Mouse (Mus musculus): ENCODE results near the gene Gas2l3.

The Gas2l3 gene

DNA sequence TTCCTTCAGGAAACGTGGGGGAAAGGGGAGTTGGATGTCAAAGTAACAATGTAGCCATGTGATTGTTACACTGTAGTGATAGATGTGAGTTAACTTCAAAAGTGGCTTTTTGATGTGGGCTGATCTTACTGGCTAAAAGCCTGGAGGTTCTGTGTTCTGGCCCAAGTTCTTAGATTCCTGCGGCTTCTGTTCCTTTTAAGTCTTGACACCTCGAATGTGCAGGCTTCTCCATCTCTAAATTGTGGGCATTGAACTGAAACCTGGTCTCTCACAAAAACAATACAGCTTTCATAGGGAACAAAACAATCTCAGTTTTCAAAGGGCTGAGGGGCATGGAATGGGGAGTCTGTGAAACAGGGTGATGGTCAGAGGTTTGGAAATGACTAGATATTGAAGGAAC lies 614 bp upstream of the Gas2l3 start:
- peak; percentile 7 for DNase-seq (ENCODE audit: low read depth, low spot score)

DNA sequence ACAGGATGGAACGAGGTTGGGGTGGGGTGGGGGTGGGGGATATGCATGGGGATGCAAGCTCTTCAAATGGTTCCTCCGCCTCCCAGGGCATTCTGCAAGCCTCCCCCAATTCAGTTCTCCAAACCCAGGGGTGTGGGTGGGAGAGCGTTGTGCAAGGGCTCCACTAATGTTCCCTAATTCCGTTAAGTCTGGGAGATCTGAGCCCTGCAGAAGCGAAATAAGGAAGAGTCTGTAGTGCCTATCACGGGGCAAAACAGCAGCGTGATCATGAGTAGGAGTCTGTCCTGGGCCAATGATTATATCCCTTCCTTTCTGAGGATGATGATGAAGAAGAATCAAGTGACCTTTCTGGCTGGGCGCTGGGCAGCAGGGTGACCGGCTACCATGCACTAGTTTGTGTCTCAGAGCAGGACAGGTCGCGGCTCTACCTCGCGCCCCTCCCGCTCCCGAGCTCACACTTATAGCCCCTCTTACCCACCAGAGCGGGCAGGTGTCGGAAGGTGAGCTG lies 598 bp downstream of the Gas2l3 start:
- DNase-seq (ENCODE audit: low read depth, low spot score) = no peak

DNA sequence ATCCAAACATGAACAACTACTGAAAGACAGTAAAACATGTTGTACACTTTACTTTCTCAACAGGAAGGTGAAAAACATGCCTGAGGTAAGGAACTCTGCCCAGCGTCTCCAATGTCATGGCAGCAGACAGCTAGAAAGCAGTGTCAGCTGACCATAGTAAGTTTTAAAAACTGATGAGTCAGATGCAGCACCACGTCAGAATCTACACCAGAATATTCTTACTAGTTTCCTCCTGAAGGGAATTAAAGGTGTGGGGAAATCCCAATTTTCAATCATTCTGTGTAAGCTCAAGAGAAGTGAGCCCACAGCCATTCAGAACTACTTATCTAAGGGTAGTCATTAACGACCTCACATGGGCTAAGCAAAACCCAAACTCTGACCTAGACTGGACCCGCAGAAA lies 1.1 kb downstream of the Gas2l3 start:
- DNase-seq (ENCODE audit: low read depth, low spot score) = peak; percentile 37

DNA sequence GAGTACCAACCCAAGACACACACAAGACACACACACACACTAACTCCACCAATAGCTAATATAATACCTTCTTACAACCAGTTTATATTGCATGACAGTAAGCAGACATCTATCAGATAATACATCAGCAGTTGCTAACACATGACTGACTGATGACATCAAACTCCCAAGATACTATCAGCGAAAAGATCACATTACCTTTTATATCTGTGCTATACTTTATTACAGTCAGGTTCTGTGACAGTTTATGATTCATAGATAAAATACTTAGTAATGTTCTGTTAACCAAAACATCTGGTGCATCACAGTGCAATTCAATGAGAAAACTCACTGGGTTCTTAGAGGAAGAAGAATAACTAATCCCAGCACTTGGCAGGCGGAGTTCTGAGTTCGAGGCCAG lies 1.8 kb downstream of the Gas2l3 start:
- DNase-seq (ENCODE audit: low read depth, low spot score) = peak; percentile 19

DNA sequence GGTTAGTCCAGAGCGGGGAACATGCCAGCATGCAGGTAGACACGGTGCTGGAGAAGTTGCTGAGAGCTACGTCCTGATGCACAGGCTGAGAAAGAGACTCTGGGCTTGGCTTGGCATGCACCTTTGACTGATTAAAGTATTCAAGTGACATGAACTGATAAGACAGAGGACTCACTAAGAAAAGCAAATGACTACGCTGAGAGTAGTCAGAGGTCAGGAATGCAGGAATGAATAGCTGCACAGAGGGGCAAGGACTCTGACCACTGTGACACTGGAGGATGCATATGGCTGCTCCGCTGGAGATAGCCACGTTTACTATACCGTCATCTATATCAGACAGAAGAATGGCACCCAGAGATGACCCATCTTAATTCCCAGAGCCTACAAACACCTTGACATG lies 4.4 kb downstream of the Gas2l3 start:
- DNase-seq (ENCODE audit: low read depth, low spot score) = no peak

DNA sequence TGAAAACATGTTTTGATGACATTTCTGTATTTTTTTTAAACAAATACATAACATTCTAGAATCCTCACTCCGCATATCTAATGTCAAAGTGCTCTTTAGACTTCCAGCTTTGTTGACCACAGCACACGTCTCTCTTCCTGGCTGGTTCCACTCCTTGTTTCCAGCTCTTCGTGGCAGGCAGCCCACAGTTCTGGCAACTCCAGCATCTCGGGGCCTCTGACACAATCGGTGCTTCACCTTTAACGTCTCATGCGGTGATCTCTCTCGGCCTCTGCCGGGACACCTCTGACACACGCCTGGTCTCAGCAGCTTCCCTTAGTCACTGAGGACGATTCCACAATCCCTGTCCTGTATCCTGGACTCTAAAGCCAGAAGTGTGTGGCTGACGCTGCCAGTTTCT lies 5.8 kb downstream of the Gas2l3 start:
- no peak for DNase-seq (ENCODE audit: low read depth, low spot score)

DNA sequence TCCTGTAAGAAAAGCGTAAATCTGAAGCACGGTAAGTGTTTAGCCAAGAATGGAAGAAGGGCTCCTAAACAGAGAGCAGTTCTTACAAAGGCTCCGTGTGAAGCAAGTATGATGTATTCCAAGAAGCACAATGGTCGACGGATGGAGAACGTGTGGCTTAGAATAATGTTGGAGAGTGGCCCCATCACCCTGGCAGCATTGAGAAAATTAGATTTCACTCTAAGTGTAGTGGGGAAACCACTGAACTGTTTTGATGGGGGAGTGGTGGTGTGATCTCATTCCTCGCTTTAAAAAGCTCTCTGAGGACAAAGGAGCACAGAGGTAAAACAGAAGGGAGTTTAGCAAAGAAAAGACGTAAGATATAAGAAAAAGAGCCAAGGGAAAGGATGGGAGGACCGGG lies 6.3 kb downstream of the Gas2l3 start:
- no peak for DNase-seq (ENCODE audit: low read depth, low spot score)

DNA sequence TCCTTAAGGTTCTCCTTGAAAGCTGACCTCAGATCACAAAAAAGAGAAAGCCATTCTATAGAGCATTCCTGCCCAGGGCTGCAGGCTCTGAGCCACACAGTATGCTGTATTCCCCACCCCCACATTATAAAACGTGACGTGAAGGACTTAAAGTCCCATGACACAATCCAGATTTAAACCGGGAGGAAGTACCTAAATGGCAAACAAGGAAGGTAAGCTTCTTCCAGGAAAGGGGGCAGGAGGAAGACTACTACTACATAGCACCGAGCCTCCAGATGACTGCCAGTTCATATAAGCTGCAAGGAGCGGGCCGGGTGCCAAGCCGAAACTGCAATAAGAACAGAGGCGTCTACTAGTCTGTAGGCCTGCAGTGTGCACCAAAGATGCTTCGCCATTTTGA lies 7.8 kb downstream of the Gas2l3 start:
- DNase-seq (ENCODE audit: low read depth, low spot score) = no peak

DNA sequence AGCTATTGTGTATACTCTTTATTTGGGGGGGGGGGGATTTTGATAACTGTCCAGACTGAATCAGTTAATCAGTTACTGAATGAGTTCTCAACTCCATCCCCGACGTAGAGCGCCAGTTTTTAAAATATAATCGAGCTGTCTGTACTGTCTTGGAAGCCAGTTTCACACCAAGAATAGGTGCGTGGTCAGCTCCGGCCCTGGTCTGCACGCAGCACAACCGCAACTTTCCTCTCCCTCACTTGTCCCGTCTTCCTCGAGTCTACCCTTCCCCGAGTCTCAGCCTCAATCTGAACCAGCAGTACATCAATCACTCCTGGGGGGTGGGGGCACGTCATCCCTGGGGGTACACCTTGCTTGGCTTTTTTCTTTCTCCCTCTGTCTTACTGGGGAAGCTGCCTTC lies 8.4 kb downstream of the Gas2l3 start:
- no peak for DNase-seq (ENCODE audit: low read depth, low spot score)

DNA sequence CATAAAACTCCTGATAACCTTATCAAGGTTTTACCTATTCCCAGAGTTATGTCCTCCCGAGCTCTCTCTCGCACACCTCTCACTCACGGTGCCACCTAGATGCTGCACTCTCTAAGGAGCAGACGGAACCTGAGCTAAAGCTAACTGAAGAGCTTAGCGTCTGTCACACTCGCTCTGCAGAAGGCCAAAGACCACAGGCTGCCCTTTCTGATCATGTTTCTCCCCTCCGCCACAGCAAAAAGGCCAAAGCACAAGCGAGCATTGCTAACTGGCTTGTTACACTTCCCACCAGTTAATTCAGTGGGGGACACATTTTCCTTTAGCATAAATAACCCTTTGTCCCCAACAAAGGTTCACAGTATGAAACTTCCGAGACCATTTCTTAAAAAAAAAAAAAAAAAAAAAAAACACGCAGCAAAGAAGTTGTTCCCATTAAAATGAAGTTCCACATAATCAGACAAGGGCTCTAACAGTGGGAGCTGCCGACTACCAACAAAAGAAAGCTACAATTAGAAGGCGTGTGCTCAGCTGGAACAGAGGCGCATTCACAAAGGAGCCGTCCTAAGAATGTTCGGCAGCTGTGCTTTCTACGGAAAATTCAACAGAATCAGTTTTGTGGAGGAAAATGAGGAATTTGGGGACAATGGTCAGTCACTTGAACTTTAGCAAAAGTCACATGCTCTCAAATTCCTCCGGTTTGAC lies 9.1 kb downstream of the Gas2l3 start:
- no peak for DNase-seq (ENCODE audit: low read depth, low spot score)

DNA sequence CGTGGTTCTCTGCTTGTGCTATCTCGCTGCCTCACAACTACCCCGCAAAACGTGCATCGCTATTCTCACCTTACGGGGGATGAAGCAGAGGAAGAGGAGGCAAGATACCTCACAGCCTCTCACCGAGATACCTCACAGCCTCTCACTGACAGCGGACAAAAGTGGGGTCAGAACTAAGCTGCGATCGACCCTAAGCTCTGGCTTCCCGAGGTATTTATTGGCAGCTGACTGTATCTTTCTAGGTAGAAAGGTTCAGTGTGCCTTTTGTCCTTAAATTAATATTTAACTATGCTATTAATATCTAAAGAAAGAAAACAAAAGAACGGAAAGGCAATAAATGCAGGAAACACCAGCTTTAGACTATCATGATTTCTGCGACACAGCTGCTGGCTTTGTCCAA lies 11.0 kb downstream of the Gas2l3 start:
- no peak for DNase-seq (ENCODE audit: low read depth, low spot score)

DNA sequence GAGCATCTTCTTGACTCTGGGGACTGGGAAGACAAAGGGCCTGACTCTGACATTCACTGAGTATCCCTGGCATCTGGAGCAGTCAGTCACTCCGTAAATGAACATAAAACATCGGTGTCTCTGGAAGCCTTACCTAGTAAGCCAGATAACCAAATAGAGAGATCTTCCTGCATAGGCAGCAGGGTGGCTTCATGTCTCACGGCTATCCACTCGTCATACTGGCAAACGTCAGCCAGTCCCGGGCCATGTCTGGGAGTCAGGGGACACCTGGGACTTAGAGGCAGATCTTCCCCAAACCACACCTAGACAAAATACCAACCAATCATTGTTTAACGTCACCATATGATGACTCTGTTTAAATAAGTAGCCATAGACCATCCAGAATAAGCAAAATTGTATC lies 13.0 kb downstream of the Gas2l3 start:
- no peak for DNase-seq (ENCODE audit: low read depth, low spot score)

DNA sequence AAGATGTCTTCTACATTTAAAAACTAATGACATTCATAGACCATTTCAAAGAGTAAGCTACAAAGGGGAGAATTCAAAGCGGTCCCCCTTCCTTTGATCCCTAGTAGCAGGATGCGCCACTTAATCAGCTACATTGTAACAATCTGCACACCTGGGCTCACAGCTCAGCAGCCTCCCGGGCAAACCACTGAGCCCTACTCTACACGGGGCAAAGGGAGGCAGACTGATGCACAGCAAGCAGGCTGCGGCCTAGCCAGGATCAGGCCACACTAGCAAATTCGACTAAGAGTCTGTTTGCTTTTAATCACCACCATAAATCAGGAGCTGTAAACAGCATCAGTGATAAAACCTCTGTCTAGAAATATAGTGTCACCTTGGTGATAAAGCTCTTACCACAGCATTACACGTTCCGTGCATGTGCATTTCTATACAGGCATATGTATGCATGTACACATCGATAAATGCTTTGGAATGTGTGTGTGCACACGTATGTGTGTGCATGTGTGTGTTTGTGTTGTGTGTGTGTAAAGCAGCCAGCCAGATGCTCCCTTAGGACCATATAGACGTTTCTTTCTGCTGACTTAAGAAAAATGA lies 18.9 kb downstream of the Gas2l3 start:
- no peak for DNase-seq (ENCODE audit: low read depth, low spot score)

DNA sequence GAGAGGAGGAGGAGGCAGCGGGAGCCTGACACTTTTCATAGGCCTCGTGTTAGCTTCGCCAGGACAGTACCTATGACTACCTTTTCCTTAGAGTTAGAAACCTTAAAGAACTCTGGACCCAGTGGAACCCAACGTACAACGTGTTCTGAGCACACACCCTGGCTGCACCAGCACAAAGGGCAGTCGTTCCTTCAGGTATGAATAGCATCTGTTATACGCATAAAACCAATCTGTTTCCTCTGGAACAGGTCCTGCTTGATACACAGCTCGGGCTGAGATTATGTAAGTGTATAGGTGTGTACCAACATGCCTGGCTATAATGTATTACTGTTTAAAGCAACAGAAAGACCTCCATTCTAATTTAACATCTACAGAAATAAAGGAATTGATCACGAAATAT lies 19.6 kb downstream of the Gas2l3 start:
- DNase-seq (ENCODE audit: low read depth, low spot score) = no peak

DNA sequence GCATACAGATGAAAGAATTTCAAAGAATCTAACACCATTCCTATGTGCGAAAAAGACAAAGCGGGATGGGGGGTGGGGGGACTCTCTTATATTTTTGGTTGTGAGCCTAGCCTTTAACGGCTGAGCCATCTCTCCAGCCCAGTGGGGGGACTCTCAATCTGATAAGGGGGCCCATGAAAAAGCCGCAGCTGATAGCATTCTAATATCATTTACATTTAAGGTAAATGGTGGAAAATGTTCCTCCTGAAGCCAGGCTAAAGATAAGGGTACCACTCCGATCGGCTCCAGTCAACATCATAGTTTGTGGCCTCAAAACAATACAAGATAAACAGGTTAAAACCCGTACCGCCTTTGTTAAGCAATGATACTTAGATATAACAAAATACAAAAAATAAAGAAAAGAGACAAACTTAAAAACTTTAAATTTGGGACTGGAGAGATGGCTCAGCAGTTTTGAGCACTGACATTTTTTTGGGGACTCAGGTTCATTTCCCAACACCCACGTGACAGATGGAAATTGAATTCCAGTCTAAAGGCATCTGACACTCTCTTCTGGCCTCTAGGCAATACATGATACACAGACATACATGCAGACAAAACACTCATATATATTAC lies 20.5 kb downstream of the Gas2l3 start:
- DNase-seq (ENCODE audit: low read depth, low spot score) = no peak

DNA sequence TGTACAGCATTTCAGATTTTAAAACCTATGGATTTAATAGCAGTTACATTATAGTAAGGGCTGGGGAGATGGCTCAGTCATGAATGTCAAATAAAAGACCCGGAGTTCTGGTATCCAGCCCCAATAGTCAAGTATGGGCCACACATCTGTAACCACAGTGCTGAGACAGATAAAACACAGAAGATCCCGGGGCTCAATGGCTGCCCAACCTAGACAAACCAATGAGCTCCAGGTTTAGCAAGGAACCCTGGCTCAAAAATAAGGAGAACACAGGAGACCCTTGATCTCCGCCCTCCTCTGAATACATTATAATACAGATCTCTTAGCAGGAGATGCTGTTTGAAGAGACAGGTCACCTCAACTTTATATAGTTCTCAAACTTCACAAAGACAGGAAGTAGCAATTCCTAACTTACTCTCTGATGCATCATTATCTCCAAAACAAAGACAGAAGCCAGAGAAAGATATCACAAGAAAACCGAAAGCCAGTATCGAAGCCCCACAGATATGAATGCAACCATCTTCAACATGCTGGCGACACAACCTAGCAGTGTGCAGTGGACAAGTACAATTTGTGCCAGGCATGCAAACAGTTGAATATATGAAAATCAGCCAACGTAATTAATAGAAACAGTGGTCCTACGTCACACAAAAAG lies 21.1 kb downstream of the Gas2l3 start:
- DNase-seq (ENCODE audit: low read depth, low spot score) = no peak

DNA sequence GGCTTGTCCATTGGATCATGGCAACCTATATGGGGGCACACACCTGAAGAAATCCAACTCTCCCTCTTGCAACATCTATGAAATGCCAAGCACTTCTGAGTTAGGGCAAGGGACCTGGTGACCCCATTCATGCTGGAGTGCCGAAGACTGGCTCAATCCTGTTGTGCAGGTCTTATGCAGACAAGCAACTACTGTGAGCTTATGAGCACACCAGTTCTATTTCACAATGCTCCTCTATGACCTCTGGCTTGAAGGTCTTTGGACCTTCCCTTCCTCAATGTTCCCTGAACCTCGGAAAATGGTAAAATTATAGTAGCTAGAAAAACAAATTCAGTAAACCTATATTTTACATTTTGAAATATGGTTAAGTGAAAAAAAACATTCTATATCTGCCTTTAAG lies 25.8 kb downstream of the Gas2l3 start:
- DNase-seq (ENCODE audit: low read depth, low spot score) = no peak

DNA sequence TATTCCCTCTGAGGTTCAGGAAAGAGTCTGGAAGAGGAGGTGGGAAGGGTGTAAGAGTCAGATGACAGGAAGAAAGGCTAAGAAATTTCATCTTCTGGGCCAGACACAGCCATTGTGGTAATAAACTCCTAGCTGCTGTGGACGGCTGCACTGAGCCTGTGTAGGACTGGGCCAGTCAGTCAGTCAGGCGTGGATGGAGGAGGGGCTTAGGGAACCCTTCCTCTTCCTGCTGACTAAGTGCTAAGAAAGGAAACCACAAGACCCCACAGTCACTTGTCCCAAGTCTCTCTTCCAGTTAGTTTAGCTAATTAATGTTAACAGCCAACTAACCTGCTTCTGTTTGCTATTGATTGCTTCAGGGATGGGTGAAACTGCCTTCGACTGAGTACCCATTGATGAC lies 28.3 kb downstream of the Gas2l3 start:
- no peak for DNase-seq (ENCODE audit: low read depth, low spot score)

DNA sequence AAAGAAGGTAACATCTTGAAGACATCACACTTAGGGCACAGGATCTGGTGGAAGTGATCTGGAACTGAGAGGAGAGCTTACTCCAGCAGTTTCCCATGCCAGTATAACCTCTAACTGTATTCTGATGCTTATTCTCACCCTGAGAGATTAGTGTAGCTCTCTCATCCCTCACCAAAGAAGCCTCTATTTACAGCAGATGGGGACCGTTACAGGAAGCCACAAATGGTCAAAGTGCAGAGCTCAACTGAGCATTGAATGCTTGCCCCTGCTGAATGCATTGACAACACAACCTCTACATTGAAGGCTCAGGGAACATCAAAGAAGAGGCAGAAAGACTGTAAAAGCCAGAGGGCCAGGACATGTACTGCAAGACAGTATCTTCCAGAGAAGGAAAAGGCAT lies 36.2 kb downstream of the Gas2l3 start:
- no peak for DNase-seq (ENCODE audit: low read depth, low spot score)

DNA sequence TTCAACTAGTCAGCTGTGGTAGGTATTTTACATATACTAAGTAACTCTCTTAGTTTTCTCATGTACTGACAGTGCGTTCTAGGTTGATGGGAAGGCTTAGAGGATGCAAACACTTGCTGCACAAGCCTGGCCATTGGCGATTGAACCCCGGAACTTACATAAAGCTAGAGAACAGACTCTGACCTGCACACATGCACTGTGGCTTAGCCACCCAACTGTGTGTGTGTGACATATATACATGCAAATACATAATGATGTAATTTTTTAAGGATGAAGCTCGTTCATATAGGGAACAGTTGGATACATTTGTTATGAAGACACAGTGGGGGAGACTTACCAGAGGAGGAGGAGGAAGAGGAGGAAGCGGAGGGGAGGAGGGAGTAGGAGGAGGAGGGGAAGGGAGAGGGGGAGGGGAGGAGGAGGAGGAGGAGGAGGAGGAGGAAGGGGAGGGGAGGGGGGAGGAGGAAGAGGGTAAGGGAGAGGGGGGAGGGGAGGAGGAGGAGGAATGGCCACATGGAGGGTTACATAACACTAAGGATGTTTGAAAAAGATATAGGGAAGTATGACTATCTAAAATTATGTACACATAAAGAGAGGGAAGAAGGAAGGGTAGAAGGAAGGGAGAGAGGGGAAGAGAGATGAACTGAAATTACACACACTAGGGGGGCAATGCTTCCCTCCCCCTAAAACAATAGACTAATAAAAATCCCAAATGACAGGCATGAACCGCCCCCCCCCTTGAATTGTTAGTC lies 36.9 kb downstream of the Gas2l3 start:
- no peak for DNase-seq (ENCODE audit: low read depth, low spot score)

DNA sequence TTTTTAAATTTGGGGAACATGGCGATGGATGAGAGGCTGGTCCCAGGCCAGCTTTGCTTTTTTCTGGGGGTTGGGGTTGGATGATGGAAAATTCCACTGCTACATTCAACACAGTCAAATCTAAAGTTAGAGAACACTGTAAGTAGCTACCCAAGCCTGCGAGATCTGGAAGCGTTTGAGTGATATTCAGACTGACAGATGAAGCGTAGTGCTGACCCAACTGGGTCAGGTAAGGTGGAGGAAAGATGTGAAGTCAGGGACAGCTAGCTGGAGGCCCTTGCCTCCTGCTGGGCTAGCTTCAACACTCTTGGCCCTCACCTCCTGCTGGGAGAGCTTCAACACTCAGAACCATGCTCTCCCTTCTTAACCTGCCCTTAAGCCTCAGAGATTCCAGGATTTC lies 38.8 kb downstream of the Gas2l3 start:
- no peak for DNase-seq (ENCODE audit: low read depth, low spot score)
